Mouse (Mus musculus): ENCODE data around the gene Spaca3. TPM values are rescaled to one million over a fixed set of nuclear protein-coding genes. Genes with fewer than 3 reads are reported as not detected.

Spaca3 gene
- polyA plus RNA-seq, 1 experiment from 2014 or later = not detected

- Histone ChIP-seq H3K36me3 (ENCODE audit: control insufficient read depth, insufficient read depth, low read length) (no peaks in the 10 kb centered on the region), H3K9me3 (ENCODE audit: control insufficient read depth, low read length) (no peaks in the 10 kb centered on the region), H3K4me2 (replicated peaks; ENCODE audit: low read depth, low read length) (no peak overlapping the region), H3K9ac (ENCODE audit: low read depth, low read length) (no peak overlapping the region), H3K4me1 (ENCODE audit: control insufficient read depth, insufficient read depth, low read length) (peaks cover 11% of the 10 kb centered on the region), H3K27ac (ENCODE audit: low read depth, low read length) (no peak overlapping the region), H3K27me3 (ENCODE audit: control insufficient read depth, insufficient read depth, low read length) (no peaks in the 10 kb centered on the region), H3K4me3 (ENCODE audit: low read length) (no peak overlapping the region)
- 77% methylated on average over 2 of the region's 2 CpGs for WGBS
- no peak for ATAC-seq (ENCODE audit: low FRiP score, low TSS enrichment)
Measured at GRCm38 (mm10) chr11:80878026-80878425, 19.9 kb downstream of the Spaca3 start.

GRCm38 (mm10) chr11:80882229-80882810, 24.2 kb downstream of the Spaca3 start:
- 88% methylated on average over 7 of the region's 7 CpGs for WGBS
- ATAC-seq (ENCODE audit: low FRiP score, low TSS enrichment) = no peak
- Histone ChIP-seq H3K36me3 (ENCODE audit: control insufficient read depth, insufficient read depth, low read length) (no peaks in the 10 kb centered on the region), H3K4me2 (replicated peaks; ENCODE audit: low read depth, low read length) (no peak overlapping the region), H3K27ac (ENCODE audit: low read depth, low read length) (no peak overlapping the region), H3K9ac (ENCODE audit: low read depth, low read length) (no peak overlapping the region), H3K4me1 (ENCODE audit: control insufficient read depth, insufficient read depth, low read length) (0 out of 2 replicates have a peak, but pooled peaks cover 2% of the 10 kb centered on the region), H3K27me3 (ENCODE audit: control insufficient read depth, insufficient read depth, low read length) (no peaks in the 10 kb centered on the region), H3K9me3 (ENCODE audit: control insufficient read depth, low read length) (no peaks in the 10 kb centered on the region), H3K4me3 (ENCODE audit: low read length) (no peak overlapping the region)

GRCm38 (mm10) chr11:80884521-80885231, 26.5 kb downstream of the Spaca3 start:
- Histone ChIP-seq H3K4me2 (replicated peaks; ENCODE audit: low read depth, low read length) (no peak overlapping the region), H3K9ac (ENCODE audit: low read depth, low read length) (no peak overlapping the region), H3K27me3 (ENCODE audit: control insufficient read depth, insufficient read depth, low read length) (no peaks in the 10 kb centered on the region), H3K36me3 (ENCODE audit: control insufficient read depth, insufficient read depth, low read length) (no peaks in the 10 kb centered on the region), H3K4me3 (ENCODE audit: low read length) (no peak overlapping the region), H3K27ac (ENCODE audit: low read depth, low read length) (no peak overlapping the region), H3K4me1 (ENCODE audit: control insufficient read depth, insufficient read depth, low read length) (no peaks in the 10 kb centered on the region), H3K9me3 (ENCODE audit: control insufficient read depth, low read length) (no peaks in the 10 kb centered on the region)
- 76% methylated on average over 6 of the region's 6 CpGs for WGBS
- ATAC-seq (ENCODE audit: low FRiP score, low TSS enrichment) = no peak

- 71% methylated on average over 7 of the region's 7 CpGs for WGBS
- no peak for ATAC-seq (ENCODE audit: low FRiP score, low TSS enrichment)
- Histone ChIP-seq H3K36me3 (ENCODE audit: control insufficient read depth, insufficient read depth, low read length) (no peaks in the 10 kb centered on the region), H3K4me2 (replicated peaks; ENCODE audit: low read depth, low read length) (no peak overlapping the region), H3K4me1 (ENCODE audit: control insufficient read depth, insufficient read depth, low read length) (no peaks in the 10 kb centered on the region), H3K9me3 (ENCODE audit: control insufficient read depth, low read length) (no peaks in the 10 kb centered on the region), H3K27ac (ENCODE audit: low read depth, low read length) (no peak overlapping the region), H3K9ac (ENCODE audit: low read depth, low read length) (no peak overlapping the region), H3K4me3 (ENCODE audit: low read length) (no peak overlapping the region), H3K27me3 (ENCODE audit: control insufficient read depth, insufficient read depth, low read length) (no peaks in the 10 kb centered on the region)
Measured at GRCm38 (mm10) chr11:80886365-80886764, 28.2 kb downstream of the Spaca3 start.

- Histone ChIP-seq H3K4me3 (ENCODE audit: low read length) (no peak overlapping the region), H3K4me2 (replicated peaks; ENCODE audit: low read depth, low read length) (no peak overlapping the region), H3K27ac (ENCODE audit: low read depth, low read length) (no peak overlapping the region), H3K4me1 (ENCODE audit: control insufficient read depth, insufficient read depth, low read length) (no peaks in the 10 kb centered on the region), H3K27me3 (ENCODE audit: control insufficient read depth, insufficient read depth, low read length) (no peaks in the 10 kb centered on the region), H3K9me3 (ENCODE audit: control insufficient read depth, low read length) (no peaks in the 10 kb centered on the region), H3K36me3 (ENCODE audit: control insufficient read depth, insufficient read depth, low read length) (no peaks in the 10 kb centered on the region), H3K9ac (ENCODE audit: low read depth, low read length) (no peak overlapping the region)
- no peak for ATAC-seq (ENCODE audit: low FRiP score, low TSS enrichment)
- WGBS = 66% methylated on average over 3 of the region's 3 CpGs
Measured at GRCm38 (mm10) chr11:80887021-80887420, 28.9 kb downstream of the Spaca3 start.

GRCm38 (mm10) chr11:80889336-80890063, 31.3 kb downstream of the Spaca3 start:
- Histone ChIP-seq H3K9me3 (ENCODE audit: control insufficient read depth, low read length) (no peaks in the 10 kb centered on the region), H3K4me2 (replicated peaks; ENCODE audit: low read depth, low read length) (no peak overlapping the region), H3K9ac (ENCODE audit: low read depth, low read length) (no peak overlapping the region), H3K4me3 (ENCODE audit: low read length) (no peak overlapping the region), H3K4me1 (ENCODE audit: control insufficient read depth, insufficient read depth, low read length) (no peaks in the 10 kb centered on the region), H3K36me3 (ENCODE audit: control insufficient read depth, insufficient read depth, low read length) (no peaks in the 10 kb centered on the region), H3K27me3 (ENCODE audit: control insufficient read depth, insufficient read depth, low read length) (no peaks in the 10 kb centered on the region), H3K27ac (ENCODE audit: low read depth, low read length) (no peak overlapping the region)
- no peak for ATAC-seq (ENCODE audit: low FRiP score, low TSS enrichment)
- 21% methylated on average over 7 of the region's 7 CpGs for WGBS

- no peaks in the 10 kb centered on the region for H3K27me3 ChIP-seq (ENCODE audit: control insufficient read depth, insufficient read depth, low read length)
- no peaks in the 10 kb centered on the region for H3K9me3 ChIP-seq (ENCODE audit: control insufficient read depth, low read length)
- H3K4me3 ChIP-seq (ENCODE audit: low read length) = no peak overlapping the region
- WGBS = 86% methylated on average over 3 of the region's 3 CpGs
- no peak overlapping the region for H3K27ac ChIP-seq (ENCODE audit: low read depth, low read length)
- H3K4me2 ChIP-seq (replicated peaks; ENCODE audit: low read depth, low read length) = no peak overlapping the region
- no peaks in the 10 kb centered on the region for H3K4me1 ChIP-seq (ENCODE audit: control insufficient read depth, insufficient read depth, low read length)
- H3K36me3 ChIP-seq (ENCODE audit: control insufficient read depth, insufficient read depth, low read length) = no peaks in the 10 kb centered on the region
- ATAC-seq (ENCODE audit: low FRiP score, low TSS enrichment) = no peak
- H3K9ac ChIP-seq (ENCODE audit: low read depth, low read length) = no peak overlapping the region
Measured at GRCm38 (mm10) chr11:80895853-80896252, 37.7 kb downstream of the Spaca3 start.

- Histone ChIP-seq H3K4me2 (replicated peaks; ENCODE audit: low read depth, low read length) (no peak overlapping the region), H3K27ac (ENCODE audit: low read depth, low read length) (no peak overlapping the region), H3K4me3 (ENCODE audit: low read length) (no peak overlapping the region), H3K9ac (ENCODE audit: low read depth, low read length) (no peak overlapping the region), H3K4me1 (ENCODE audit: control insufficient read depth, insufficient read depth, low read length) (peaks cover 6% of the 10 kb centered on the region; the same call in 1 of the 2 replicates), H3K9me3 (ENCODE audit: control insufficient read depth, low read length) (no peaks in the 10 kb centered on the region), H3K36me3 (ENCODE audit: control insufficient read depth, insufficient read depth, low read length) (no peaks in the 10 kb centered on the region), H3K27me3 (ENCODE audit: control insufficient read depth, insufficient read depth, low read length) (no peaks in the 10 kb centered on the region)
- ATAC-seq (ENCODE audit: low FRiP score, low TSS enrichment) = no peak
- WGBS = 75% methylated on average over 4 of the region's 4 CpGs
Measured at GRCm38 (mm10) chr11:80900555-80900954, 42.4 kb downstream of the Spaca3 start.

- H3K4me3 ChIP-seq (ENCODE audit: low read length) = no peak overlapping the region
- no peak for ATAC-seq (ENCODE audit: low FRiP score, low TSS enrichment)
- H3K4me1 ChIP-seq (ENCODE audit: control insufficient read depth, insufficient read depth, low read length) = peaks cover 6% of the 10 kb centered on the region; the same call in 1 of the 2 replicates
- 23% methylated on average over 7 of the region's 7 CpGs for WGBS
- H3K9ac ChIP-seq (ENCODE audit: low read depth, low read length) = no peak overlapping the region; the same call in 1 of the 2 replicates
- no peak overlapping the region for H3K4me2 ChIP-seq (replicated peaks; ENCODE audit: low read depth, low read length)
- no peaks in the 10 kb centered on the region for H3K36me3 ChIP-seq (ENCODE audit: control insufficient read depth, insufficient read depth, low read length)
- no peaks in the 10 kb centered on the region for H3K9me3 ChIP-seq (ENCODE audit: control insufficient read depth, low read length)
- H3K27ac ChIP-seq (ENCODE audit: low read depth, low read length) = no peak overlapping the region; the same call in 1 of the 2 replicates
- no peaks in the 10 kb centered on the region for H3K27me3 ChIP-seq (ENCODE audit: control insufficient read depth, insufficient read depth, low read length)
Measured at GRCm38 (mm10) chr11:80902664-80903063, 44.5 kb downstream of the Spaca3 start.

All from kidney, embryonic 14.5 days (tissue).